Mouse (Mus musculus): ENCODE measurements around the gene Cracr2a.

GRCm38 (mm10) chr6:127655988-127656387 lies 94.8 kb downstream of the Cracr2a start:
- no peak for TF ChIP-seq GATA1 (IDR thresholded peaks at IDR 0.05; ENCODE audit: low read length)
- no peak for TF ChIP-seq TAL1 (IDR thresholded peaks at IDR 0.05; ENCODE audit: low read length)

Measured in erythroblast, embryonic 14.5 days (primary cell).